Mouse (Mus musculus) embryonic fibroblast, embryonic 13.5 days (primary cell): ENCODE results near the gene Rasal2.

Experiments
- CTCF ChIP-seq: IDR thresholded peaks from 2 replicates; pipeline ENCODE4 v1.5.1; 2011; ENCODE audit warnings: mild to moderate bottlenecking, control low read depth, low read length, moderate library complexity, borderline replicate concordance; ENCODE audit not compliant: insufficient read depth
- POLR2A ChIP-seq: IDR thresholded peaks from 2 replicates; pipeline ENCODE4 v1.6.1; 2011; ENCODE audit warnings: low read depth, mild to moderate bottlenecking, control low read depth, low read length, moderate library complexity

GRCm38 (mm10) chr1:157380694-157381093 is 31.7 kb downstream of the Rasal2 start:
- TF ChIP-seq CTCF (no peak), POLR2A (no peak)
